ENCODE assay signal across 8 mouse cellular contexts in the genomic region with DNA sequence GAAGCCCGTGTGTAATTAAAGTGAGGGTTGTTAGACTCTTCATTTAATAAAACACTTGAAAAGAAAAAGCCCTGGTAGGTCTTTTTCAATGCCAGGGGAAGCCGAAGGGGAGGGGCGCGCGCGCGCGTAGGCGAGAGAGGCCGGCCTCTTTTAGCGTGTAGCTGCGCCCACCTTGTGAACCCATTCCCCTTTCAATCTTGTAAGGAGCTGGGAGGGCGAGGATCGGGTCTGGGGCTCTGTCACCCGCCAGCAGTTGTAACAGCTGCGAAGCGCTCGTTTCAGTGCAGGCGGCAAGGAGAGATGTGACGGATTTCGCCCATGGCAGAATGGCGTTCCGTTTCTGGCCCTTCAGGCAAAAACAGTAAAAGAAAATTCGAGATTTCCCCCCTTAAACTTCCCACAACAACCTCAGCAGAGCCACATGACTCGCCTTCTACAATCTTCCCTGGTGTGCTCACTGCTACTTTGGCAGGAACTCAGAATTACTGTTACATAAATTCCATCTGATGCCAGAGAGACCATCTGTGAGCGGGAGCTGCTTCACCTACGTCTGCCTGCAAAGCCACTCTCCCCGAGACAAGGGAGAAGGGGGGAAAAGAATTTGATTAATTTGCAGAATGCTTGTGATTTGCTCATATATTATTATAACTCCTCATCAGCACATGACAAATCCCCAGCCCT.
DNase-seq lines count a peak whose midpoint lies in the region; TF ChIP-seq lines count a peak whose summit lies in the region.

No protein-coding gene starts in this region.

- peak overlapping the region; percentile 73 for H3K4me3 ChIP-seq in gastrocnemius, adult 2 months
- H3K4me3 ChIP-seq in heart, embryonic 10.5 days = peak overlapping the region; percentile 59
- no peak overlapping the region for H3K4me3 ChIP-seq in myocyte

- H3K4me1 ChIP-seq in heart, embryonic 10.5 days = peaks cover 20% of the 10 kb centered on the region

- H3K9me3 ChIP-seq in heart, embryonic 10.5 days = no peaks in the 10 kb centered on the region

- 7% methylated on average over 28 of the region's 28 CpGs for WGBS in heart, embryonic 10.5 days

- peak overlapping the region; percentile 76 for H3K27ac ChIP-seq in gastrocnemius, adult 2 months
- peak overlapping the region; percentile 75 for H3K27ac ChIP-seq in heart, embryonic 10.5 days

- TF ChIP-seq POLR2A in myocyte (IDR thresholded peaks at IDR 0.05; ENCODE audit: insufficient read length, low read depth) = no peak

- H3K79me2 ChIP-seq in myocyte (ENCODE audit: control insufficient read depth, insufficient read depth) = no peaks in the 10 kb centered on the region

- peak overlapping the region; percentile 68 for H3K4me2 ChIP-seq in myocyte (ENCODE audit: low read depth)

- no peaks in the 10 kb centered on the region for H3K36me3 ChIP-seq in heart, embryonic 10.5 days
- H3K36me3 ChIP-seq in myocyte (ENCODE audit: control insufficient read depth, insufficient read depth) = no peaks in the 10 kb centered on the region

- intact Hi-C loops in gastrocnemius, adult 2 months (cut with DNase I) = no loop called here

- H3K27me3 ChIP-seq in heart, embryonic 10.5 days (ENCODE audit: insufficient read depth, poor library complexity, severe bottlenecking) = peaks cover 70% of the 10 kb centered on the region
- no peaks in the 10 kb centered on the region for H3K27me3 ChIP-seq in myocyte (ENCODE audit: control insufficient read depth, insufficient read depth, insufficient read length)

- no peak for DNase-seq in gastrocnemius, adult 2 months
- DNase-seq in gastrocnemius, adult 8-10 months (ENCODE audit: low spot score in 2 of 2) = no peak
- DNase-seq in cerebellum, postnatal 36 days = peak; percentile 71 to 86
- no peak for DNase-seq in heart, embryonic 10.5 days (ENCODE audit: low spot score)
- DNase-seq in left cerebral cortex, adult 18-20 months (ENCODE audit: low spot score in 2 of 2) = peak; percentile 68 to 84
- no peak for DNase-seq in adrenal gland, postnatal 25 days
- no peak for DNase-seq in kidney, postnatal 36 days

- no peak for TF ChIP-seq CTCF in gastrocnemius, adult 2 months (IDR thresholded peaks at IDR 0.05)

- H3ac ChIP-seq in myocyte (ENCODE audit: control insufficient read depth, insufficient read length) = no peak overlapping the region

TF ChIP-seq in myocyte, 11 proteins besides CTCF, POLR2A, EP300 and RAD21:
- peak in 1 of 3 experiments; percentile 48 for TF ChIP-seq MYOG (IDR thresholded peaks at IDR 0.05; ENCODE audit: control insufficient read depth in 1 of 3, insufficient read depth in 1 of 3, insufficient read length in 2 of 3, low read depth in 2 of 3)
- peak in 2 of 3 experiments; percentile 5 to 32 for TF ChIP-seq MYOD1 (IDR thresholded peaks at IDR 0.05; ENCODE audit: control insufficient read depth in 1 of 3, insufficient read length in 2 of 3, low read depth in 2 of 3)
- TF ChIP-seq POLR2AphosphoS2 (IDR thresholded peaks at IDR 0.05; ENCODE audit: insufficient read length, low read depth) = no peak
- no peak for TF ChIP-seq TCF12 (IDR thresholded peaks at IDR 0.05; ENCODE audit: insufficient read depth, poor library complexity, severe bottlenecking)

Comparison
In these comparisons a context has a peak if more than half of its experiments do, and no peak if none do; other contexts are left out.
1. DNase-seq: peak in cerebellum, postnatal 36 days (2 of 2) and left cerebral cortex, adult 18-20 months (2 of 2); none in gastrocnemius, adult 2 months (single experiment), gastrocnemius, adult 8-10 months (0 of 2), heart, embryonic 10.5 days (single experiment), adrenal gland, postnatal 25 days (single experiment) and kidney, postnatal 36 days (0 of 2).